Mouse (Mus musculus) hindbrain, postnatal 0 days (tissue): ENCODE results near the gene Shb. TPM values are rescaled to one million over a fixed set of nuclear protein-coding genes. Genes with fewer than 3 reads are reported as not detected.

ENCODE experiments used
- ATAC-seq: fragments of 200-750 bp; cut with Nextera tagmentation; 2 replicates; pipeline ENCODE4 v1.8.0; 2017; ENCODE audit warnings: mild to moderate bottlenecking, moderate TSS enrichment, moderate library complexity
- DNase-seq: peaks from one replicate; pipeline ENCODE4 v3.0.0-alpha.2; 2015; ENCODE audit warnings: low spot score
- H3K27ac ChIP-seq: fragments of 300-500 bp; sonication (generic); 2 replicates; pipeline ENCODE4 v1.5.1; 2014; ENCODE audit warnings: mild to moderate bottlenecking
- H3K27me3 ChIP-seq: fragments of 300-500 bp; sonication (generic); 2 replicates; pipeline ENCODE4 v1.6.1; 2014; ENCODE audit warnings: low read length, mixed read lengths; ENCODE audit not compliant: insufficient read depth
- H3K36me3 ChIP-seq: fragments of 300-500 bp; sonication (generic); 2 replicates; pipeline ENCODE4 v1.6.1; 2014; ENCODE audit warnings: low read length, mixed read lengths; ENCODE audit not compliant: insufficient read depth
- H3K4me1 ChIP-seq: fragments of 300-500 bp; sonication (generic); 2 replicates; pipeline ENCODE4 v1.6.1; 2014; ENCODE audit warnings: antibody characterized with exemption, low read length, mixed read lengths; ENCODE audit not compliant: insufficient read depth
- H3K4me2 ChIP-seq: fragments of 300-500 bp; sonication (generic); 2 replicates; pipeline ENCODE4 v1.6.1; 2014; ENCODE audit warnings: low read depth, mild to moderate bottlenecking, low read length, moderate library complexity, mixed read lengths
- H3K4me3 ChIP-seq: fragments of 300-500 bp; sonication (generic); 2 replicates; pipeline ENCODE4 v1.5.1; 2014; ENCODE audit warnings: low read length
- H3K9ac ChIP-seq: fragments of 300-500 bp; sonication (generic); replicated peaks from 2 replicates; pipeline ENCODE4 v1.6.1; 2014; ENCODE audit warnings: mild to moderate bottlenecking, low read length, moderate library complexity, mixed read lengths
- H3K9me3 ChIP-seq: fragments of 300-500 bp; sonication (generic); 2 replicates; pipeline ENCODE4 v1.6.1; 2016; ENCODE audit warnings: low read length, mixed read lengths
- CTCF ChIP-seq: IDR thresholded peaks from 2 replicates; pipeline ENCODE4 v1.5.1; 2016; ENCODE audit warnings: antibody characterized with exemption, control low read depth, low read depth
- WGBS: fragments of 180-500 bp; shearing (Covaris S2); extraction: QIAGEN DNeasy Blood & Tissue Kit; methylation state at CpG from one replicate; pipeline ENCODE4 v1.1.7; 2014; 5-methylcytosine and 5-hydroxymethylcytosine counted together
- polyA plus RNA-seq: library from polyadenylated mRNA; unstranded; fragments of >200 nt; fragmentation: Nextera tagmentation; extraction: Ambion mirVana; gene quantifications from 2 replicates; pipeline ENCODE4 v1.2.1, GENCODE M21; 2015
- total RNA-seq: library from RNA; depleted of rRNA; stranded (reverse); fragments of >200 nt; gene quantifications from 2 replicates; pipeline ENCODE4 v1.2.3, GENCODE M21; 2014

The Shb gene
- total and polyA plus RNA-seq, 2 experiments from 2014 or later: 6.1 to 33.6 TPM

GRCm38 (mm10) chr4:45467115-45467912 is 65.0 kb downstream of the Shb start:
- Histone ChIP-seq H3K36me3 (no peaks in the 10 kb centered on the region), H3K4me2 (no peak overlapping the region), H3K4me3 (no peak overlapping the region), H3K27ac (no peak overlapping the region), H3K27me3 (no peaks in the 10 kb centered on the region), H3K9ac (no peak overlapping the region), H3K4me1 (peaks cover 17% of the 10 kb centered on the region; the same call in 1 of the 2 replicates), H3K9me3 (no peaks in the 10 kb centered on the region)
- WGBS: 46% methylated on average over 12 of the region's 12 CpGs
- DNase-seq (peak; percentile 90), ATAC-seq (peak; percentile 77)
- TF ChIP-seq CTCF: no peak

- 77% methylated on average over 9 of the region's 9 CpGs for WGBS
- H3K27me3 ChIP-seq: no peaks in the 10 kb centered on the region
- no peak for TF ChIP-seq CTCF
- DNase-seq: no peak
- H3K9ac ChIP-seq: no peak overlapping the region
- no peak overlapping the region for H3K27ac ChIP-seq
- no peak overlapping the region for H3K4me3 ChIP-seq
- ATAC-seq: no peak
- H3K36me3 ChIP-seq: no peaks in the 10 kb centered on the region
- H3K4me1 ChIP-seq: 0 out of 2 replicates have a peak, but pooled peaks cover 14% of the 10 kb centered on the region
- no peaks in the 10 kb centered on the region for H3K9me3 ChIP-seq
- H3K4me2 ChIP-seq: no peak overlapping the region
Observed at GRCm38 (mm10) chr4:45464941-45465340, 67.3 kb downstream of the Shb start.

- Histone ChIP-seq H3K4me1 (0 out of 2 replicates have a peak, but pooled peaks cover 14% of the 10 kb centered on the region), H3K4me3 (no peak overlapping the region), H3K27me3 (no peaks in the 10 kb centered on the region), H3K9me3 (no peaks in the 10 kb centered on the region), H3K36me3 (no peaks in the 10 kb centered on the region), H3K9ac (no peak overlapping the region), H3K4me2 (no peak overlapping the region), H3K27ac (no peak overlapping the region)
- TF ChIP-seq CTCF: no peak
- 62% methylated on average over 12 of the region's 12 CpGs for WGBS
- ATAC-seq: no peak
- no peak for DNase-seq
Observed at GRCm38 (mm10) chr4:45464528-45464927, 67.7 kb downstream of the Shb start.

GRCm38 (mm10) chr4:45464123-45464522 is 68.1 kb downstream of the Shb start:
- WGBS: 89% methylated on average over 3 of the region's 3 CpGs
- ATAC-seq (no peak), DNase-seq (no peak)
- Histone ChIP-seq H3K36me3 (no peaks in the 10 kb centered on the region), H3K9me3 (no peaks in the 10 kb centered on the region), H3K4me1 (0 out of 2 replicates have a peak, but pooled peaks cover 14% of the 10 kb centered on the region), H3K27me3 (no peaks in the 10 kb centered on the region), H3K4me3 (no peak overlapping the region), H3K27ac (no peak overlapping the region), H3K4me2 (no peak overlapping the region), H3K9ac (no peak overlapping the region)
- no peak for TF ChIP-seq CTCF

DNA sequence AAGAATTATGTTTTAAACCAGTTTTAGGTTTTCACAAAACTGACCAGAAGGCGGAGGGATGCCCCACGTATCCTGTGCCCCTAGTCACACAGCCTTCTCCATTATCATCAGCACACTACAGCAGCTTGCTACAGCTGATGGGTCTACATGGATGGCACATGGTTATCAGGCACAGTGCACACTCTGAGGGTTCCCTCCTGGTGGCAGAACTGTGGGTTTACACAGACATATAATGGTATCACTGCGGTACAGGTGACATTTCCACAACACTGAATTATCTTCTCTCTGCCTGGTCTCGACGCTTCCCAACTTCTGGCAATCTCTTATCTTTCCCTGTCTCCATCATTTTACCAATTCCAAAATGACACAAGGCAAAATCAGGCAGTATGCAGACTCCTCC is 69.6 kb downstream of the Shb start:
- TF ChIP-seq CTCF: peak; percentile 45
- Histone ChIP-seq H3K27me3 (no peaks in the 10 kb centered on the region), H3K36me3 (no peaks in the 10 kb centered on the region), H3K27ac (no peak overlapping the region), H3K9ac (no peak overlapping the region), H3K4me3 (no peak overlapping the region), H3K4me1 (0 out of 2 replicates have a peak, but pooled peaks cover 14% of the 10 kb centered on the region), H3K9me3 (no peaks in the 10 kb centered on the region), H3K4me2 (no peak overlapping the region)
- ATAC-seq (no peak), DNase-seq (no peak)
- 88% methylated on average over 5 of the region's 5 CpGs for WGBS

- H3K9me3 ChIP-seq: no peaks in the 10 kb centered on the region
- H3K27me3 ChIP-seq: no peaks in the 10 kb centered on the region
- H3K27ac ChIP-seq: no peak overlapping the region
- no peak overlapping the region for H3K9ac ChIP-seq
- H3K4me3 ChIP-seq: no peak overlapping the region
- ATAC-seq (no peak), DNase-seq (no peak)
- no peak for TF ChIP-seq CTCF
- H3K36me3 ChIP-seq: no peaks in the 10 kb centered on the region
- no peak overlapping the region for H3K4me2 ChIP-seq
- 25% methylated on average over 7 of the region's 7 CpGs for WGBS
- 0 out of 2 replicates have a peak, but pooled peaks cover 5% of the 10 kb centered on the region for H3K4me1 ChIP-seq
Observed at GRCm38 (mm10) chr4:45461661-45462060, 70.6 kb downstream of the Shb start.

DNA sequence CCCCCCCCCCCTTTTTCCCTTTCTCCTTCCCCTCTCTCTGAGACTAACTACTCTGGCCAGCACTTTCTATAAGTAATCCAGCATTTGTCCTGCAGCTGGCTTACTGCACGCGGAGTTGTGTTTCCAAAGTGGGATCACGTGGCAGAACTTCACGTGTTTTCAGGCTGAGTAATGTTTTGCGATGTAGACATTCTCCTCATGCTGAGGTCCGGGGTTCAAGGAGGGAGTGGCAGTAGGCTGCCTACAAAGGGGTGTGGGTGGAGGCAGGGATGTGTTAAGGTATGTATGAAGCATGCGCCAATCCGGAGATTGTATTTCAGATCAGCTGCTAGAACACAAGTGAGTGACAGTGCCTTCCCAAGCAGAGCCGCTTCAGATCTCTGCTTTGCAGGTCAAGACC is 72.9 kb downstream of the Shb start:
- ATAC-seq (no peak), DNase-seq (no peak)
- no peak for TF ChIP-seq CTCF
- Histone ChIP-seq H3K4me3 (no peak overlapping the region), H3K4me2 (no peak overlapping the region), H3K27me3 (no peaks in the 10 kb centered on the region), H3K9ac (no peak overlapping the region), H3K4me1 (no peaks in the 10 kb centered on the region), H3K27ac (no peak overlapping the region), H3K36me3 (no peaks in the 10 kb centered on the region), H3K9me3 (no peaks in the 10 kb centered on the region)
- WGBS: 87% methylated on average over 9 of the region's 9 CpGs
